Mouse (Mus musculus) thymus, adult 2 months (tissue): ENCODE measurements at regions not wholly inside any gene's neighbourhood (a gene's known extent, or its start where the extent isn't known, plus 50 kb on each side); places are given as distances from the start of the nearest gene placed in this dataset.

Experiments used
- CTCF ChIP-seq: fragments of 200-500 bp; IDR thresholded peaks from 2 replicates; pipeline ENCODE4 v1.5.1; 2012; ENCODE audit warnings: mild to moderate bottlenecking, control low read depth, low read length, moderate library complexity, borderline replicate concordance; ENCODE audit not compliant: control insufficient read depth, poor library complexity, insufficient read depth; ENCODE audit errors: extremely low read depth
- POLR2A ChIP-seq: fragments of 200-500 bp; IDR thresholded peaks from 2 replicates; pipeline ENCODE4 v1.6.1; 2012; ENCODE audit warnings: mild to moderate bottlenecking, low read length, control low read depth, moderate library complexity; ENCODE audit not compliant: control insufficient read depth, poor library complexity, insufficient read depth; ENCODE audit errors: extremely low read depth

GRCm38 (mm10) chr17:79781733-79782663 lies 67.1 kb upstream of the Cyp1b1 start:
- no peak for TF ChIP-seq CTCF
- TF ChIP-seq POLR2A = no peak
